Mouse (Mus musculus) layer of hippocampus, adult 18-20 months (tissue): Measurements from ENCODE around the gene Myo19. TPM values are rescaled to one million over a fixed set of nuclear protein-coding genes. Genes with fewer than 3 reads are reported as not detected.

Experiments used
- DNase-seq, 2 experiments: peaks; one replicate each; pipeline ENCODE4 v3.0.0; 2022; ENCODE audit warnings: low spot score in 2 of 2
- microRNA-seq, 2 experiments: library from miRNA; unstranded; fragments of <30 nt; microRNA quantifications; one replicate each; pipeline ENCODE4 v1.2.0; 2021
- total RNA-seq, 2 experiments: library from RNA; stranded (reverse); gene quantifications; 2 replicates each; pipeline ENCODE4 v1.2.3; 2021

Myo19 gene
- total RNA-seq, 2 experiments from 2014 or later = 7.4 to 7.9 TPM

DNA sequence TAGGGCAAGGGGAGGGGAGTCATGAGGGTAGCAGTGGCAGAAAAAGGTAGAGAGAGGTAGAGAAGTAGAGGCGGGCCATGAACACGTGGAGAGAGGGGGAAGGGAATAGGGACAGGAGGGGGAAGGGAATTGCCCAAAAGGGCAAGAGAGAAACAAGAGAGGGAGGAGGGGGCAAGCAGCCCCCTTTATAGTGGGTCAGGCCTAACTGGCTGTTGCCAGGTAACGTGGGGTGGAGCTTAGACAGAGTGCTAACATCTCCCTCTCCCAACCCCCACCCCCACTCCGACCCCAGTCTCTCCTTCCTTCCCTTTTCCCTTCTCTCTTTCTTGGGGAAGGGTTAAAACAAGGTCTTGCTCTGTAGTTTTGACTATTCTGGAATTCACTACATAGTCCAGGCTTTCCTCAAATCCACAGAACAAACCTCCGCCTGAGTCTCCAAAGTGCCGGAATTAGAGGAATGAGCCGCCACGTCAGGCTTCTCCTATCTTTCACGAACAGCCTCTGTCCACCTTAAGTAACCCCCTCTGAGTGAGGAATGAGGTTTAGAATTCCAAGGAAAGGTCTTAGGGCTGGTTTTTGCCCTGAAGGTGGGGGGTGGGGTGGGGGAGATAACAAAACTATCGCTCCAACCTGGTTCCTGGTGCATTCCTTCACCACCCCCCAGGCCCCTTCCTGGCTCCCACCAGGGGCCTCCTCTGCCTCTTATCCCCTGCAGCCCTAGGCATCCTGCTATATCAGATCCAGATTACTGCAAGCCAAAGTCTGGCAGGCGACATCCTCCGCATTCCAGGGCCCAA is 64.9 kb downstream of the Myo19 start:
- no peak for DNase-seq

DNA sequence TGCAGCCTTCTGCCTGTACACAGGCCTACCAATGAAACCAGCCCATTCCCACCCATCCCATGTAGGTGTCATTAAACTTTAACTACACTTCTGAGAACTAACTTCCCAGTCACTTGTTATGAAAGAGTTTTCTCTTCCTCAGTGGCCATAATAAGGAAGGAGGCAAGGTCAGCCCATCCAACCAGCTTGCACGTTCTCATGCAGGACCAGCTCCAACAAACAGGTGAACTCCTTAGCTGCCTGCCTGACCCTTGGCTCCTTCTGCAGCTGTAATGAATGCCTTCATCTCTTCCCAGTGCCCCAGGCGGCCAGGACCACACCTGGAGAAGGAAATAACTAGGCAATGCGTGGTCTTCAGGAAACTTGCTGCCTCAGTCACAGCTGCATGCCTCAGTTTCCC is 65.9 kb downstream of the Myo19 start:
- no peak for DNase-seq

DNA sequence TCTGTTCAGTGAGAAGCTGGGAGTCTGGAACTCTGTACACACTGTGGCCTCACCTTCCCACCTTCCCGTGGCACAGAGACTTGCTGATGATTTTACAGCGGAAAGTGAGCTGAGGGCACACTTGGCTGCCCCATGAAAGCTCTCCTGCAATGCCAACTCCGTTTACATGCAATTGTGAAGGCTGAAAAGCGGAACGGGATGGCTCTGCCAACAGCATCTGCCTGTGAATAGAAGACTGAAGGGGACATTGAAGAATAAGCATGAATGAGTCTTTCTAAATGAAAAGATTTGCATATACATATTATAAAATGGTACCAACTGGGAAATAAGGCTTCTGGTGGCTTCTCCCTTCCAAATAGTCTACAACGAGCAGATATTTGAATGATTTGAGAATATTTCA is 67.3 kb downstream of the Myo19 start:
- DNase-seq = peak in 1 of 2 experiments; percentile 31

DNA sequence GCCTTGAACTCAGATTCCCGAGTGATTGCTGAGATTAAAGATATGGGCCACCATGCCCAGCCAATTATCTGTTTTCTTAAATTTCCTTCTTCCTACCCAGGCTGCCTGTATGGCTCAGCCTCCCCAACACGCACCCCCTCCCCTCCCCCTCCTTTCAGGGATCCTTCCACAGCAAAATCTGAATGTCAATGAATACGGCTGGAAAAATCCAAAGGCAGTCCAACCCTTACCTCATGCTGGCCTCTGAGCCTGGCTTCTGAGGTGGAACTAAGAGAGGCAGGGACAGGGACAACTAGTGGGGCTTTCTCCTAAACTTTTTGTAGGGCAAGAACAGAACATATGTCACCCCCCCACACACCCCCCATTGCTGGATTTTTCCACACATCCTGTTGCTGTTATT is 68.2 kb downstream of the Myo19 start:
- DNase-seq = no peak

DNA sequence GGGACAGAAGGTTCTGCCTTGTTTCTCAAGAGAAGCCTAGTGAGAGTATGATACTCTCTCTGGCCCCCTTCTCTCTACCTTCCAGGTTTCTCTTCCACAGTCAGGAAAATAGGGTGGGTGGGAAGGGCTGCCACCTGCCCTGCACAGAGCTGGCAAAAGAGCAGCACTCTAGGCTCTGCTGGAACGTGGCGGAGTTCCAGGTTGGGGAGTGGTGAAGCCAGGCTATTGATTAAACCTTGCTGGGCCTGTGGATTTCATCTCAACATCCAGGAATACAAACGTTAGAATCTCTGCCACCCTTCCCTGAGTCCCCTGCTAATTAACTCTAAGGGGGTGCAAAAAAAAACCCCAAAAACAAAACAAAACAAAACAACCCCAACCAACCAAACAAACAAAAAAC is 68.6 kb downstream of the Myo19 start:
- DNase-seq = no peak

DNA sequence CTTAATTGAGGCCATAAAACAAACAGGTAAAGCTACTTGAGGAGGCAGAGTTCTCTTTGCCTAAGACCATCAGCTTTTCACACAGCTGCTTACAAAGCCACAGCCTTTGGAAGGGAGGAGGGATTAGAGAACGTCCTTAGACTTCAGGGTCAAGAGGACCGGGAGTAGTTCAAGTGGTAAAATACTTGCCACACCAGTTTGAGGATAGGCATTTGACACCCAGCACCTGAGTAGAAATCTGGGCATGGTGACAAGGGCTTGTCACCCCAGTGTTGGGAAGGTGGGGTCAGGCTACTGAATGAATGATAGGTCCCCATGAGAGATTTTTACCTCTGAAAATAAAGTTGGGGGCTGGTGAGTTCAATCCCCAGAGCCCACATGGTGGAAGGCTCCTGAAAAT is 72.7 kb downstream of the Myo19 start:
- no peak for DNase-seq

DNA sequence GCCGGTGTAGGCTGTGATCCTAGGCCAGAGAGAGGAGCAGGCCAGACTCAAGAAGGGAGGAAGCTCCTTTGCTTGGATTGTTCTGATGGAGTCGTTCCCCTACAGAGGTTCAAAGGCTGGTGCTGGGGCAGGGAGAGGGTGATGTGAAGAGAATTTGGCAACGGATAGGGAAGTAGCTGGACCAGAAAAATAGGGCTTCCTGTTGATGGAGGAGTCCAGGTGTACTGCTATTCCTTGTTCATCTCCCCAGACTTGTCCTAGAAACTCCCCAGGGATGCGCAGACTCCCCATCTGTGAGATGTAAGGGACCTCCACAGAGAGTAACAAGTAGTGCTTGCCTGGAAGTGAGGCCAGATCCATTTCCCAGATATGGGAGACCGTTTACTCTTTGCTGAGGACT is 76.5 kb downstream of the Myo19 start:
- no peak for DNase-seq

DNA sequence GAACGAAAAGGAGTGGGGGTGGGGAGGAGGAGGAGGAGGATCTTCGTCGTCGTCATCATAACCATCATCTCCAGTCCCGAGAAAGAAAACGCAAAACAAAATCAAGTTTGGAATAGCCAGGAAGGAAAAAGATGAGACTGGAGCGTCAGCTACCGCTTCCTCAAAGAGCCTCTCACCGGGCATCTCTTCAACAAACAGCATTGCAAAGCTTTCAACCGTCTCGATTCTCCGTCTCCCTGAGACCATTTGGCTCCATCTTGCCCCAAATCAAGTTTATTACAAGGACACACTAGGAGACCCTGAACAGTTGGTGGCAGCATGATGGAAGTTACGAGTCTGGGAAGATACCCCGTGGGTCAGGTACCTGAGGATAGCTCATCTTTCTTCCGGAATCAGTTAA is 77.2 kb downstream of the Myo19 start:
- no peak for DNase-seq

DNA sequence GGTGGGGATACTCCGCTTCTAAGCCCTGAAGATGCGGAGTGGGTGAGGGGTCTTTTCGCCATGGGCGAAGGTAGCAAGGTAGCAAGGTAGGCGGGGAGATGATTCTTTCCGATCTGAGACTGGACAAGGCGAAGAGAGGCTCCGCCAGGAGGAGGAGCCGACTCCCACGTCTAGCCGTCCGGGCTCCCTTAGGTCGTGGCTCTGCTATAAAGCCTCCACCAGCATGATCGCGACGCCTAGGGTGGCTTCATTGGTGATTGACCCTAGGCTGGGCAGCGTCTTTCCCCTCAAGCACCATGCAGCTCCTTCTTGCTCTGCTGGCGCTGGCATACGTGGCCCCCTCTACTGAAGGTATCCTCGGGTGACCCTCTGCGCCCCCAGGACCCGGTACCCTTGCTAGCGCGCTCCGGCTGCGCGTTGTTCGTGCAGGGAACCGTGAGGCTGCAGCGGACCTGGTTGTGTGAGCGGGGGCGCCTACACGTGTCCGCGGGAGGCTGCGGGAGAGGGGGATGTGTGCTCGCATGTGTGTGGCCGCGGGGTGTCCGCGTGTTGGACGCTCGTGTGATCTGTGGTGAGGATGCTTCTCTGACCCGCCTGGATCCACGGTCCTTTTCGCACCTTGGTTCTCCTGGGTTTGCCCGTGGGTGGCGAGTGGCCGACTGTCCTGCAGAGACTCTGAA is 77.8 kb downstream of the Myo19 start, which contains the start of gene Car4:
Car4 (plus strand) TSS at position 196 of the 680 bp plus-strand sequence.
- peak in 1 of 2 experiments; percentile 46 for DNase-seq

DNA sequence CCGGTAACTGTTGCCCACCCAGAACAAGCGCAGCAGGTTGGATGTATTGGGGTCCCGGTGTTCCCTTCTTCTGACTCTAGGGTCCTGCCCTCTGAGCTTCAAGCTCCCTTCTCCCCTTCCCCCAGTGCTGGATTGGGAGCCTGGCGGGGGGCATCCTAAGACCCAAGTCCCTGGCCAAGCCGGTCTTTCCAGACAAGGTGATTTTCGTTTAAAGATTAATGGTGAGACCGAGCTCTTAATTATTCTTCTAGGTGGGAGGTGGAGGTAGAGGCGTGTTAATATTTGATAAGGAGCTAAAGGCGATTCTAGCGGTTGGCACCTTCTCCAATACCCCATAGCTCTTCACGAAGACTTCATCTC is 78.3 kb downstream of the Myo19 start:
- DNase-seq = no peak

DNA sequence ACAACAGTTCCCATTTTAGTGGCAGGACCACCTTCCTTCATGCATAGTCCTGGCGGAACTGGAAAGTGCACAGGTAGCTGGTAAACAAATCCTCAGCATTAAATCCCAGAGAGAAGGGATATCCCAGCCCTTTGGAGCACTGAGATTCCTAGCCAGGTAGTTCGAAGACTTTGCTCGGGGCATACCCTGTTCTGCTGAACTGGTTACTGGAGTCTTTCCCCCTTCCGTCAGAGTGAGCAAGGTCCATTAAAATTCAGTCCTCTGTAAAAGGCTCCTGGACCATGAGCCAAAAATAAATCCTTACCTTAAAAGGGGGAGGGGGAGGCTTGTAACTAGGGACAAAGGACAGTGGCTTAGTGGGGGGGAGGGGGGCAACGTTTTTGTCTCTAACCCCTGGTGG is 79.2 kb downstream of the Myo19 start:
- no peak for DNase-seq

DNA sequence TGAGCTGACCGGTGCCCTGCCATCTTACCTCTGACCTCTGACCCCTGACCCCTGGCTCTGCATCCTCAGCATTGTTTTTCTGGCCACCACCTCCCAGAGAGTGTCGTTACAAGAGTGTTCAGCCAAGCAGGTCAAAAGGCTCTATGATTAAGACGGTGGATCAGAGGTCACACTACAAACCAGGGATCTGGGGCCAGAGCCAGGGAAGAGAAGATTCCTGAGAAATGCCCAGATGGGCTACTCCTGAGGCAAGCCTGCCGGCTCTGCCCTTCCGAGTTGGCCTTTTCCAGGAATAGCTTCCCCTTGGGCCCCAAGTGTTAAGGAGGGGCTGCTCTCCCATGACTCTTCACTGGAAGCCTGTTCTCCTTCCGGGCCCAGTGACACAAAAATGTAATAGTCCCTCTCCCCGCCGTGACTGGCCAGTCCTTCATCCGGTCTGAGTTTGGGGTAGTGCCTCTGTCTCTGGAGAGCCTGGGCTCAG is 79.8 kb downstream of the Myo19 start:
- DNase-seq = no peak

DNA sequence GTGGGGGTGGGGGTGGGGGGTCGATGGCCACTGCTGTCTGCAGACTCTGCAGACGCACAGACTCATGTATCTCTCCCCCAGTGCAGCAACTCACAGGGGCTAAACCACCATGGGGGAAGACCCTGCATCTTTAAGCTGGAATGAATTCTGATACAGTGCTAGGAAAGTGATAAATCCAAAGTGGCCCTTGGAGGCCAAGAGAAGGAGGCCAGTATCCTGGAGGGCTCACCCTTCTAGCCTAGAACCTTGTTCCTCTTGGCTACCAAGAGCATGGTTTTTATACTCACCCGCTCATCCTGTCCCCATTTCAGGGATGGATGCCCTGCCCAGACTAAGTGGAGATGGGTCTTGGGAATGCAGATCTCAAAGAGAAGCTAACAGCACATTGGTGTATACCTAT is 80.3 kb downstream of the Myo19 start:
- DNase-seq = no peak

DNA sequence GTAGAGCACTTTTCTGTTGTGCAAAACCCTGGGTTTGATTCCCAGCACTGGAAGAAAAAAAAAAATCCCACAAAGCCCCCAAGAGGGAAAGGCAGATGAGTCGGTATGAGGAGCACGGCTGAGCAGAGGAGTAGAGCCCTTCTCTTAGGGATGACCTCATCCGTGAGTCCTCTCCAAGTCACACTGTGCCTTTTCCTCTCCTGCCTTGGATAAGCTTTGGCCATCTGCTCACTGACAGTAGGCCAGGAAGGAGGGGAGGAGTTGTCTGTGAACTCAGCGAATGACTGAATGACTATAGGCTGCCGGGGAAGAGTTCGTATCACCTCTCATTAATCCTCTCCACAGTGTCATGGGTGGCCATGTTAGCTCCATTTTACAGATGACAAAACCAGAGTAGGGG is 80.8 kb downstream of the Myo19 start:
- DNase-seq = no peak

Small RNA genes lying within 50 kb of the gene (microRNA-seq; reads per million reads assigned to microRNA genes)
- gene Gm23564 = 0 reads per million in 2 experiments

Other genes starting within 250 kb of the Myo19 start
- 10 to 100 TPM in 1 of 2 experiments, 1 to 10 TPM in 1; 9.0 to 13.0 TPM for gene Mrm1, start 60.6 kb upstream of the Myo19 start, total RNA-seq
- 1 to 10 TPM; 5.3 to 5.8 TPM for gene Dhrs11, start 51.2 kb upstream of the Myo19 start, total RNA-seq
- gene Ggnbp2, start 9.3 kb upstream of the Myo19 start, total RNA-seq = 10 to 100 TPM; 80.6 to 88.2 TPM
- gene Pigw, start 137 bp downstream of the Myo19 start, total RNA-seq = 1 to 10 TPM; 7.1 to 7.5 TPM
- gene Znhit3, start 36.2 kb downstream of the Myo19 start, total RNA-seq = 10 to 100 TPM; 29.3 to 30.0 TPM
- 10 to 100 TPM; 65.3 to 71.2 TPM for gene Car4, start 77.6 kb downstream of the Myo19 start, total RNA-seq